Mouse (Mus musculus): ENCODE results near the gene Cryba2.

Cryba2 gene

GRCm38 (mm10) chr1:74884196-74885141 lies 8.5 kb downstream of the Cryba2 start:
- no peak for DNase-seq

GRCm38 (mm10) chr1:74883441-74883840 lies 9.5 kb downstream of the Cryba2 start:
- no peak for DNase-seq

GRCm38 (mm10) chr1:74882828-74883227 lies 10.1 kb downstream of the Cryba2 start:
- DNase-seq: no peak

GRCm38 (mm10) chr1:74882055-74882734 lies 10.7 kb downstream of the Cryba2 start:
- DNase-seq: no peak

- DNase-seq: peak; percentile 41 to 62
Measured at GRCm38 (mm10) chr1:74880785-74881360, 12.1 kb downstream of the Cryba2 start.

- no peak for DNase-seq
Measured at GRCm38 (mm10) chr1:74877199-74877598, 15.7 kb downstream of the Cryba2 start.

- no peak for DNase-seq
Measured at GRCm38 (mm10) chr1:74872218-74872617, 20.7 kb downstream of the Cryba2 start.

- DNase-seq: no peak
Measured at GRCm38 (mm10) chr1:74861783-74862182, 31.2 kb downstream of the Cryba2 start.

GRCm38 (mm10) chr1:74859223-74859984 lies 33.5 kb downstream of the Cryba2 start:
- DNase-seq: no peak

- no peak for DNase-seq
Measured at GRCm38 (mm10) chr1:74858805-74859204, 34.1 kb downstream of the Cryba2 start.

- DNase-seq: peak; percentile 57 to 69
Measured at GRCm38 (mm10) chr1:74858171-74858719, 34.7 kb downstream of the Cryba2 start.

GRCm38 (mm10) chr1:74857677-74858076 lies 35.3 kb downstream of the Cryba2 start:
- no peak for DNase-seq

GRCm38 (mm10) chr1:74857201-74857600 lies 35.7 kb downstream of the Cryba2 start:
- DNase-seq: no peak

GRCm38 (mm10) chr1:74856791-74857190 lies 36.2 kb downstream of the Cryba2 start:
- DNase-seq: no peak

GRCm38 (mm10) chr1:74856439-74856720 lies 36.6 kb downstream of the Cryba2 start:
- DNase-seq: no peak

GRCm38 (mm10) chr1:74855651-74856438 lies 37.1 kb downstream of the Cryba2 start:
- no peak for DNase-seq

- peak in 1 of 2 experiments; percentile 4 for DNase-seq
Measured at GRCm38 (mm10) chr1:74855156-74855555, 37.8 kb downstream of the Cryba2 start.

- DNase-seq: peak; percentile 83 to 87
Measured at GRCm38 (mm10) chr1:74854306-74855056, 38.5 kb downstream of the Cryba2 start, which contains the start of gene Cdk5r2. Gene Cdk5r2 (plus strand): TSS chr1:74854934.

GRCm38 (mm10) chr1:74851001-74851775 lies 41.8 kb downstream of the Cryba2 start:
- DNase-seq: no peak

GRCm38 (mm10) chr1:74850251-74850650 lies 42.7 kb downstream of the Cryba2 start:
- no peak for DNase-seq

Measured in lung, postnatal 4 days (tissue).